Mouse (Mus musculus) limb, embryonic 13.5 days (tissue): Measurements from ENCODE around the gene Cmah. TPM values are rescaled to one million over a fixed set of nuclear protein-coding genes. Genes with fewer than 3 reads are reported as not detected.
A peak's percentile ranks its signal among the peaks of the same experiment; 100 is the strongest.

Experiments used
- ATAC-seq: fragments of 200-750 bp; cut with Nextera tagmentation; 2 replicates; pipeline ENCODE4 v1.8.0; 2017; ENCODE audit warnings: low read depth, moderate number of reproducible peaks, moderate TSS enrichment; ENCODE audit not compliant: low FRiP score
- H3K27ac ChIP-seq: fragments of 300-500 bp; sonication (generic); 2 replicates; pipeline ENCODE4 v1.5.1; 2015; ENCODE audit warnings: inconsistent platforms, mild to moderate bottlenecking, moderate library complexity
- H3K27me3 ChIP-seq: fragments of 300-500 bp; sonication (generic); 2 replicates; pipeline ENCODE4 v1.6.1; 2015; ENCODE audit warnings: mild to moderate bottlenecking, inconsistent platforms
- H3K36me3 ChIP-seq: fragments of 300-500 bp; sonication (generic); 2 replicates; pipeline ENCODE4 v1.6.1; 2015; ENCODE audit warnings: inconsistent platforms, mild to moderate bottlenecking, moderate library complexity
- H3K4me1 ChIP-seq: fragments of 300-500 bp; sonication (generic); 2 replicates; pipeline ENCODE4 v1.6.1; 2015; ENCODE audit warnings: inconsistent platforms
- H3K4me2 ChIP-seq: fragments of 300-500 bp; sonication (generic); replicated peaks from 2 replicates; pipeline ENCODE4 v1.6.1; 2015; ENCODE audit warnings: inconsistent platforms, mild to moderate bottlenecking, moderate library complexity
- H3K4me3 ChIP-seq: fragments of 300-500 bp; sonication (generic); 2 replicates; pipeline ENCODE4 v1.5.1; 2015; ENCODE audit warnings: moderate library complexity, mild to moderate bottlenecking, inconsistent platforms
- H3K9ac ChIP-seq: fragments of 300-500 bp; sonication (generic); 2 replicates; pipeline ENCODE4 v1.6.1; 2015; ENCODE audit warnings: mild to moderate bottlenecking, inconsistent platforms
- H3K9me3 ChIP-seq: fragments of 300-500 bp; sonication (generic); 2 replicates; pipeline ENCODE4 v1.6.1; 2016; ENCODE audit warnings: inconsistent platforms
- WGBS: fragments of 180-500 bp; shearing (Covaris S2); methylation state at CpG from one replicate; pipeline ENCODE4 v1.1.7; 2015; 5-methylcytosine and 5-hydroxymethylcytosine counted together
- polyA plus RNA-seq: library from polyadenylated mRNA; unstranded; fragments of >200 nt; fragmentation: Nextera tagmentation; extraction: Ambion mirVana; gene quantifications from 2 replicates; pipeline ENCODE4 v1.2.1, GENCODE M21; 2015

The Cmah gene
- polyA plus RNA-seq = 0.08 and 0.18 TPM in 2 replicates

- no peaks in the 10 kb centered on the region for H3K9me3 ChIP-seq
- no peak within 1 kb of the TSS for H3K4me2 ChIP-seq
- H3K4me3 ChIP-seq = no peak within 1 kb of the TSS
- peaks cover 7% of the 10 kb centered on the region for H3K4me1 ChIP-seq
- H3K9ac ChIP-seq = no peak within 1 kb of the TSS
- ATAC-seq = no peak
- H3K36me3 ChIP-seq = no peaks in the 10 kb centered on the region
- no peak within 1 kb of the TSS for H3K27ac ChIP-seq
- H3K27me3 ChIP-seq = no peaks in the 10 kb centered on the region
- WGBS = 74% methylated on average over 5 of the region's 5 CpGs
Measured at GRCm38 (mm10) chr13:24327201-24327600, at the start of gene Cmah. Gene Cmah, plus strand, starts transcription at chr13:24327404.

GRCm38 (mm10) chr13:24279407-24279761 lies 47.8 kb upstream of the Cmah start:
- 49% methylated on average over 11 of the region's 11 CpGs for WGBS
- peak overlapping the region; percentile 81; the same call in 1 of the 2 replicates for H3K9ac ChIP-seq
- peak overlapping the region; percentile 76 for H3K4me3 ChIP-seq
- H3K27ac ChIP-seq = no peak overlapping the region
- H3K4me2 ChIP-seq = peak overlapping the region; percentile 88
- H3K9me3 ChIP-seq = no peaks in the 10 kb centered on the region
- no peak for ATAC-seq
- H3K36me3 ChIP-seq = peaks cover 8% of the 10 kb centered on the region; the same call in 1 of the 2 replicates
- H3K27me3 ChIP-seq = no peaks in the 10 kb centered on the region
- peaks cover 30% of the 10 kb centered on the region for H3K4me1 ChIP-seq

- Histone ChIP-seq H3K27me3 (no peaks in the 10 kb centered on the region), H3K9ac (peak overlapping the region; percentile 81), H3K9me3 (no peaks in the 10 kb centered on the region), H3K4me2 (peak overlapping the region; percentile 88), H3K27ac (peak overlapping the region; percentile 96; the same call in 1 of the 2 replicates), H3K4me3 (peak overlapping the region; percentile 76), H3K4me1 (peaks cover 30% of the 10 kb centered on the region), H3K36me3 (peaks cover 7% of the 10 kb centered on the region; the same call in 1 of the 2 replicates)
- no peak for ATAC-seq
- WGBS = under 1% methylated on average over 21 of the region's 21 CpGs
Measured at GRCm38 (mm10) chr13:24279762-24280438, 47.3 kb upstream of the Cmah start.

- H3K9me3 ChIP-seq = no peaks in the 10 kb centered on the region
- under 1% methylated on average over 80 of the region's 96 CpGs for WGBS
- H3K4me3 ChIP-seq = peak within 1 kb of the TSS; percentile 76
- H3K4me2 ChIP-seq = peak within 1 kb of the TSS; percentile 88
- H3K27me3 ChIP-seq = no peaks in the 10 kb centered on the region
- H3K27ac ChIP-seq = peak within 1 kb of the TSS; percentile 96
- ATAC-seq = peak; percentile 98
- peaks cover 30% of the 10 kb centered on the region for H3K4me1 ChIP-seq
- H3K9ac ChIP-seq = peak within 1 kb of the TSS; percentile 81
- peaks cover 6% of the 10 kb centered on the region; the same call in 1 of the 2 replicates for H3K36me3 ChIP-seq
Measured at GRCm38 (mm10) chr13:24280439-24281431, 46.5 kb upstream of the Cmah start, which contains the start of gene Carmil1. Gene Carmil1, minus strand, starts transcription at chr13:24280795.

- no peak for ATAC-seq
- Histone ChIP-seq H3K9ac (no peak overlapping the region), H3K9me3 (no peaks in the 10 kb centered on the region), H3K4me1 (no peaks in the 10 kb centered on the region), H3K4me3 (no peak overlapping the region), H3K4me2 (no peak overlapping the region), H3K27ac (no peak overlapping the region), H3K27me3 (no peaks in the 10 kb centered on the region), H3K36me3 (no peaks in the 10 kb centered on the region)
- WGBS = 96% methylated on average over 2 of the region's 2 CpGs
Measured at GRCm38 (mm10) chr13:24287381-24287780, 39.8 kb upstream of the Cmah start.

DNA sequence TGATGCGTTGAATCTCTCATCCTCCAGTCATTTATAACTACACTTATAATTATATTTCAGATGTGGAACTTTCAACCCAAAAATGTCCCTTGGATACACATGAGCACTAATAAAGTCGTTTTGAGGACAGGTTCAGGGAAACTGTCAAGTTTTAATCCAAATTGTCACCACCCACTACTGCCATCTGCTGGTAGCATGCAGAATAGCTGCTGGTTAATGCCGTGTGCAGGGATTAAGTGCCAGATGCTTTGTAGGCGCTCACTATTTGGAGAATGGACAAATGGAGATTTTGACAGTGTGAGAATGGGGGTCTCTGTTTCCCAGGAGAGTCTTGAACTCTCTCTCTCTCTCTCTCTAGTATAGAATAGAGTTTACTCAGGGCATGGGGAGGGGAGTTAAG lies 30.0 kb upstream of the Cmah start:
- Histone ChIP-seq H3K4me2 (no peak overlapping the region), H3K36me3 (no peaks in the 10 kb centered on the region), H3K4me3 (no peak overlapping the region), H3K27me3 (no peaks in the 10 kb centered on the region), H3K9ac (no peak overlapping the region), H3K9me3 (no peaks in the 10 kb centered on the region), H3K4me1 (no peaks in the 10 kb centered on the region), H3K27ac (no peak overlapping the region)
- 18% methylated on average over 4 of the region's 4 CpGs for WGBS
- ATAC-seq = no peak

DNA sequence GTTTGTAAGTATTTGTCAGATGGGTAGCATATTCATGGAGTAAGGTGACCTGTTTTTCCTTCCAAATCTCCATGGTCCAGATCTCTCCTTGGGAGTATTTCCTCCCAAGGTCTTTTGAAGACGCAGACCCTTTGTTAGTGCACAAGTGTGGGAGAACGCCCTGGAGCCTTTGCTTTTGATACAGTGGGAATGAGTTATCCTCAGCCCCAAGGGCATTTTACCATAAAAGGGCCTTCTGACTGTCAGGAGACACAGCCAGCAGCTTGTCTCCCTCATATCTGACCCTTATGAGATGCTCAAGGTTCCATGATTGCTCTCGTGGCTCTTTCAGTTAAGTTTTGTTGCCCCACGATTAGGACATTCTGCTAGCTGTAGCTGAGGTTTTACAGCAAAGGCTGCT lies 21.7 kb upstream of the Cmah start:
- no peak overlapping the region for H3K4me2 ChIP-seq
- no peak overlapping the region for H3K4me3 ChIP-seq
- H3K36me3 ChIP-seq = no peaks in the 10 kb centered on the region
- no peak overlapping the region for H3K27ac ChIP-seq
- no peak for ATAC-seq
- no peaks in the 10 kb centered on the region for H3K9me3 ChIP-seq
- H3K27me3 ChIP-seq = no peaks in the 10 kb centered on the region
- H3K4me1 ChIP-seq = no peaks in the 10 kb centered on the region
- H3K9ac ChIP-seq = no peak overlapping the region
- WGBS = 78% methylated on average over 4 of the region's 4 CpGs

DNA sequence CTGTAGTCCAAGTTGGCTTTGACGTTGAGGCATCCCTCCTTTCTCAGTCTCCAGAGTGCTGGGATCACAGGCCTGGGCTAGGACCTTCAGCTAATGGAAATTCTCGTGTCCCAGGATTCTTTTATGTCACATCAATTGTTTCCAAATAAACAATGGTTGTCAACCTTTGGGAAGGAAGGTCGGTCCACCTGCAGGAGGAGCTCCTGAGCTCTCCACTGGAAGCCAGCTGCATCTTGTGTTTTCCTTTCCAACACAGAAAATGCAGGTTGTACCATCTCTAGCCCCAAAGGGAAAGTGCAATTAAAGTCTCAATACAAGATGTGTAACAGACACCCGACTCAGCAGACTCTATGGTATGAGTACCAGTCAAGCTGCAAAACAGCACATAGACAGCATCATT lies 21.0 kb upstream of the Cmah start:
- no peaks in the 10 kb centered on the region for H3K4me1 ChIP-seq
- H3K27me3 ChIP-seq = no peaks in the 10 kb centered on the region
- 54% methylated on average over 4 of the region's 4 CpGs for WGBS
- no peak for ATAC-seq
- no peak overlapping the region for H3K4me3 ChIP-seq
- no peaks in the 10 kb centered on the region for H3K9me3 ChIP-seq
- no peaks in the 10 kb centered on the region for H3K36me3 ChIP-seq
- no peak overlapping the region for H3K4me2 ChIP-seq
- no peak overlapping the region for H3K9ac ChIP-seq
- H3K27ac ChIP-seq = no peak overlapping the region

GRCm38 (mm10) chr13:24311011-24311940 lies 15.9 kb upstream of the Cmah start:
- no peak overlapping the region for H3K4me3 ChIP-seq
- H3K4me1 ChIP-seq = no peaks in the 10 kb centered on the region
- H3K36me3 ChIP-seq = no peaks in the 10 kb centered on the region
- H3K9me3 ChIP-seq = no peaks in the 10 kb centered on the region
- WGBS = 85% methylated on average over 8 of the region's 8 CpGs
- no peaks in the 10 kb centered on the region; the same call in 1 of the 2 replicates for H3K27me3 ChIP-seq
- H3K4me2 ChIP-seq = no peak overlapping the region
- no peak for ATAC-seq
- H3K27ac ChIP-seq = no peak overlapping the region
- no peak overlapping the region for H3K9ac ChIP-seq

DNA sequence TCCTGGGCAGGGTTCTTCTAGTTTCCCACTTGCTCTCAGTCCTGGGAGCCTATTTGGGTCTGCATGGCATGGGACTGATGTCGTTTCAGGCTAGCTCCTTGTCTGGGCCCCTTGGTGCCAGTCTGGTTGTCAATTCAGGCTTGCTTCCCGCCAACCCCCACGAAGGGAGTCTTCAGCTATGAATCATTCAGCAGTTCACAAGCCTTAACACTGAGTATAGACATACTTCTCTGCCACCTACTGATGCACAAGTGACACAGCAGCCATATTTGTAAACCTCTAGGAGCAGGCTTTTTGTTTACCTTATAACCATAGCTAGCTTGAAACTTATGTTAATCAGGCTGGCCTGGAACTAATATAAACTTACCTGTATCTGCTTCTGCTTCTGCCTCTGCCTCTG lies 10.6 kb upstream of the Cmah start:
- Histone ChIP-seq H3K27ac (no peak overlapping the region), H3K4me1 (no peaks in the 10 kb centered on the region), H3K36me3 (no peaks in the 10 kb centered on the region), H3K27me3 (no peaks in the 10 kb centered on the region; the same call in 1 of the 2 replicates), H3K4me2 (no peak overlapping the region), H3K9me3 (no peaks in the 10 kb centered on the region), H3K9ac (no peak overlapping the region), H3K4me3 (no peak overlapping the region)
- ATAC-seq = no peak
- WGBS = 63% methylated on average over 3 of the region's 3 CpGs

DNA sequence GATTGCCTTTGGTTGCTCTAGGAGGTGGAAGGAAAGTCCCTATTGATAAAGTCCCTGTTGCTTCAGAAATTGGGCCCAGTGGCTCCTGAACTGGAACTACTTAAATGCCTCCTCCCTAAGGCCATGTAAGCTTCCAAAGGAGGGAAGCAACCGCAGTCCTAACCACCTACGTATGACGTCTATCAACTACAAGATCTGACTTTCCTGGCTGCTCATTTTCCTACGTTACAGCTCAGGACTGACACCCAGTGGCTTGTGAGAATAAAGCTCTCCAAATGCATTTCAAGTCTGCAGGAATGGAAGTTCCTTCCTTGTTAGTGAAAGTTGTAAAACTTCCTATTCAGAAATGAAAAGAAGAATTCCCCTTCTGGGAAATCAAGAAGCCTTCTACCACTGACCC lies 8.6 kb upstream of the Cmah start:
- Histone ChIP-seq H3K4me3 (no peak overlapping the region), H3K4me2 (no peak overlapping the region), H3K27ac (no peak overlapping the region), H3K9me3 (no peaks in the 10 kb centered on the region), H3K9ac (no peak overlapping the region), H3K27me3 (no peaks in the 10 kb centered on the region; the same call in 1 of the 2 replicates), H3K4me1 (no peaks in the 10 kb centered on the region), H3K36me3 (no peaks in the 10 kb centered on the region)
- WGBS = 18% methylated on average over 4 of the region's 4 CpGs
- ATAC-seq = no peak; the same call in 1 of the 2 replicates
